9 mouse cellular contexts compared by ENCODE assay signal in genomic region chr7:122445056-122445455, GRCm38 (mm10).
DNase-seq lines count a peak whose midpoint lies in the region; ATAC-seq and TF ChIP-seq lines count a peak whose summit lies in the region.
"Had no signal": no experiment of that assay in that cellular context is flagged by ENCODE, and none has a peak within 500 bp of the region (broad histone marks: within the 10 kb centered on the region; RNA-seq: fewer than 3 reads in every experiment).

No protein-coding gene starts in this region.

- H3K4me1 ChIP-seq in forebrain, embryonic 11.5 days (replicated peaks; ENCODE audit: control insufficient read depth, insufficient read depth, low read length) = no peaks in the 10 kb centered on the region
- H3K4me1 ChIP-seq in forebrain, embryonic 15.5 days = no peaks in the 10 kb centered on the region
- 0 out of 2 replicates have a peak, but pooled peaks cover 2% of the 10 kb centered on the region for H3K4me1 ChIP-seq in midbrain, embryonic 10.5 days
- no peaks in the 10 kb centered on the region for H3K4me1 ChIP-seq in midbrain, embryonic 13.5 days (replicated peaks)
- H3K4me1 ChIP-seq in cerebellum, adult 2 months (ENCODE audit: control insufficient read depth, insufficient read depth, low read length) = no peaks in the 10 kb centered on the region
- H3K4me1 ChIP-seq in limb, embryonic 11.5 days (ENCODE audit: control insufficient read depth, insufficient read depth, low read length) = no peaks in the 10 kb centered on the region

- H3K36me3 ChIP-seq in forebrain, embryonic 11.5 days (ENCODE audit: control insufficient read depth, insufficient read depth, low read length) = no peaks in the 10 kb centered on the region
- no peaks in the 10 kb centered on the region for H3K36me3 ChIP-seq in forebrain, embryonic 15.5 days
- no peaks in the 10 kb centered on the region for H3K36me3 ChIP-seq in midbrain, embryonic 10.5 days
- no peaks in the 10 kb centered on the region for H3K36me3 ChIP-seq in midbrain, embryonic 13.5 days
- H3K36me3 ChIP-seq in limb, embryonic 11.5 days (ENCODE audit: control insufficient read depth, insufficient read depth, low read length) = no peaks in the 10 kb centered on the region

- TF ChIP-seq CTCF in cerebellum, adult 2 months (IDR thresholded peaks at IDR 0.05; ENCODE audit: borderline replicate concordance, insufficient read depth, low read depth, low read length) = peak; percentile 75

- H3K4me2 ChIP-seq in forebrain, embryonic 11.5 days (ENCODE audit: low read depth, low read length, severe bottlenecking) = no peak overlapping the region
- H3K4me2 ChIP-seq in forebrain, embryonic 15.5 days (replicated peaks) = no peak overlapping the region
- no peak overlapping the region for H3K4me2 ChIP-seq in midbrain, embryonic 13.5 days (replicated peaks)
- H3K4me2 ChIP-seq in limb, embryonic 11.5 days (ENCODE audit: low read depth, severe bottlenecking) = no peak overlapping the region

- no peaks in the 10 kb centered on the region for H3K9me3 ChIP-seq in forebrain, embryonic 11.5 days (ENCODE audit: control insufficient read depth, low read length)
- H3K9me3 ChIP-seq in forebrain, embryonic 15.5 days = no peaks in the 10 kb centered on the region
- no peaks in the 10 kb centered on the region for H3K9me3 ChIP-seq in midbrain, embryonic 10.5 days (replicated peaks)
- H3K9me3 ChIP-seq in midbrain, embryonic 13.5 days = no peaks in the 10 kb centered on the region
- H3K9me3 ChIP-seq in limb, embryonic 11.5 days (ENCODE audit: control insufficient read depth, low read length) = no peaks in the 10 kb centered on the region

- no peaks in the 10 kb centered on the region for H3K27me3 ChIP-seq in forebrain, embryonic 11.5 days (ENCODE audit: control insufficient read depth, insufficient read depth, low read length)
- H3K27me3 ChIP-seq in forebrain, embryonic 15.5 days = no peaks in the 10 kb centered on the region
- no peaks in the 10 kb centered on the region for H3K27me3 ChIP-seq in midbrain, embryonic 10.5 days (ENCODE audit: low read depth, poor library complexity, severe bottlenecking)
- H3K27me3 ChIP-seq in midbrain, embryonic 13.5 days = no peaks in the 10 kb centered on the region
- no peaks in the 10 kb centered on the region for H3K27me3 ChIP-seq in cerebellum, adult 2 months (ENCODE audit: control insufficient read depth, insufficient read depth, low read length)
- H3K27me3 ChIP-seq in limb, embryonic 11.5 days (ENCODE audit: control insufficient read depth, insufficient read depth, low read length) = no peaks in the 10 kb centered on the region

- TF ChIP-seq POLR2A in cerebellum, adult 2 months (IDR thresholded peaks at IDR 0.05; ENCODE audit: borderline replicate concordance, insufficient read depth, low read length) = no peak

- peak; percentile 72 for DNase-seq in forebrain, embryonic 11.5 days (ENCODE audit: low spot score)
- DNase-seq in midbrain, embryonic 10.5 days (ENCODE audit: low spot score) = peak; percentile 45
- peak; percentile 42 to 43 for DNase-seq in cerebellum, adult 2 months
- DNase-seq in limb, embryonic 11.5 days (ENCODE audit: low spot score) = peak; percentile 66
- peak; percentile 13 for DNase-seq in spleen, adult 12 weeks (ENCODE audit: low spot score)
- no peak for DNase-seq in urinary bladder, postnatal 10 days (ENCODE audit: low spot score)

- no peak overlapping the region for H3K9ac ChIP-seq in forebrain, embryonic 11.5 days (ENCODE audit: low read length)
- H3K9ac ChIP-seq in forebrain, embryonic 15.5 days (replicated peaks) = no peak overlapping the region
- no peak overlapping the region for H3K9ac ChIP-seq in midbrain, embryonic 13.5 days (replicated peaks)
- no peak overlapping the region for H3K9ac ChIP-seq in limb, embryonic 11.5 days (ENCODE audit: low read length)

- no peak for ATAC-seq in forebrain, embryonic 11.5 days (replicated peaks; ENCODE audit: low FRiP score)
- no peak for ATAC-seq in forebrain, embryonic 15.5 days (replicated peaks)
- no peak for ATAC-seq in midbrain, embryonic 13.5 days
- no peak for ATAC-seq in limb, embryonic 11.5 days (ENCODE audit: insufficient number of reproducible peaks, low FRiP score, low TSS enrichment, low read depth)

- H3K27ac ChIP-seq in forebrain, embryonic 11.5 days (ENCODE audit: low read depth, low read length) = no peak overlapping the region
- no peak overlapping the region for H3K27ac ChIP-seq in forebrain, embryonic 15.5 days (replicated peaks)
- H3K27ac ChIP-seq in midbrain, embryonic 10.5 days (replicated peaks) = no peak overlapping the region
- H3K27ac ChIP-seq in midbrain, embryonic 13.5 days = no peak overlapping the region
- H3K27ac ChIP-seq in cerebellum, adult 2 months (ENCODE audit: insufficient read depth, low read length) = no peak overlapping the region
- H3K27ac ChIP-seq in limb, embryonic 11.5 days (replicated peaks; ENCODE audit: low read depth, low read length) = no peak overlapping the region

- WGBS in forebrain, embryonic 11.5 days = 60% methylated on average over 6 of the region's 6 CpGs
- WGBS in forebrain, embryonic 15.5 days = 61% methylated on average over 6 of the region's 6 CpGs
- WGBS in midbrain, embryonic 10.5 days = 56% methylated on average over 6 of the region's 6 CpGs
- 58% methylated on average over 6 of the region's 6 CpGs for WGBS in midbrain, embryonic 13.5 days
- 56% methylated on average over 6 of the region's 6 CpGs for WGBS in cerebellum, adult 2 months
- WGBS in limb, embryonic 11.5 days = 57% methylated on average over 6 of the region's 6 CpGs

- no peak overlapping the region for H3K4me3 ChIP-seq in forebrain, embryonic 11.5 days (ENCODE audit: low read depth, low read length)
- no peak overlapping the region for H3K4me3 ChIP-seq in forebrain, embryonic 15.5 days
- H3K4me3 ChIP-seq in midbrain, embryonic 10.5 days = no peak overlapping the region
- H3K4me3 ChIP-seq in midbrain, embryonic 13.5 days (replicated peaks) = no peak overlapping the region
- no peak overlapping the region for H3K4me3 ChIP-seq in cerebellum, adult 2 months (replicated peaks; ENCODE audit: insufficient read depth, low read depth, low read length)
- no peak overlapping the region for H3K4me3 ChIP-seq in limb, embryonic 11.5 days (ENCODE audit: low read depth, low read length)
- H3K4me3 ChIP-seq: myocyte had no signal
